Mouse (Mus musculus) liver, adult (tissue): Measurements from ENCODE around the gene Pmepa1.

Experiments
- GATA4 ChIP-seq: IDR thresholded peaks from 2 replicates; pipeline ENCODE4 v1.6.1; 2014; ENCODE audit warnings: mild to moderate bottlenecking, low read length; ENCODE audit not compliant: insufficient replicate concordance

Gene Pmepa1

DNA sequence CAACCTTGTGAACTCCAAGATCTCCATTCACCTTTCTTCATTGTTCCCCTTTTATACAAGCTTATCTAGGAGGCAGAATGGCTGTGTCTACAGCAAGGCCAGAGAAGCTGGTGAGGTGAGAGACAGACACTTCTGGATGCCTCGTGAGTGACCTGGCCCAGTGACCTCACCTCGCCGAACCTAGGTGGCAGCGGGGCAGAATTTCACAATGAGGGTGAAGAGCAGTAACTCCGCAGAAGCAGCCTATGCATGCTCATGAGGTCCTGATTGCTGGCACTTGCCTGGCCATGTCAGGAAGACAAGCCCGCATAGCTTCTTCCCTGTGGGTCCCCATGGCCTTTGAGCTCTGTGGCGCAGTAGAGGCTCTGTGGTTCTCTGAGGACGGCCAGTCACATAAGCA lies 5.9 kb upstream of the Pmepa1 start:
- TF ChIP-seq GATA4 = no peak

- TF ChIP-seq GATA4 = no peak
These were observed 4.9 kb upstream of the Pmepa1 start for GRCm38 (mm10) chr2:173281021-173281937.

- TF ChIP-seq GATA4 = no peak
These were observed 2.7 kb upstream of the Pmepa1 start for GRCm38 (mm10) chr2:173278846-173279580.

GRCm38 (mm10) chr2:173276859-173277258 lies 526 bp upstream of the Pmepa1 start:
- no peak for TF ChIP-seq GATA4

DNA sequence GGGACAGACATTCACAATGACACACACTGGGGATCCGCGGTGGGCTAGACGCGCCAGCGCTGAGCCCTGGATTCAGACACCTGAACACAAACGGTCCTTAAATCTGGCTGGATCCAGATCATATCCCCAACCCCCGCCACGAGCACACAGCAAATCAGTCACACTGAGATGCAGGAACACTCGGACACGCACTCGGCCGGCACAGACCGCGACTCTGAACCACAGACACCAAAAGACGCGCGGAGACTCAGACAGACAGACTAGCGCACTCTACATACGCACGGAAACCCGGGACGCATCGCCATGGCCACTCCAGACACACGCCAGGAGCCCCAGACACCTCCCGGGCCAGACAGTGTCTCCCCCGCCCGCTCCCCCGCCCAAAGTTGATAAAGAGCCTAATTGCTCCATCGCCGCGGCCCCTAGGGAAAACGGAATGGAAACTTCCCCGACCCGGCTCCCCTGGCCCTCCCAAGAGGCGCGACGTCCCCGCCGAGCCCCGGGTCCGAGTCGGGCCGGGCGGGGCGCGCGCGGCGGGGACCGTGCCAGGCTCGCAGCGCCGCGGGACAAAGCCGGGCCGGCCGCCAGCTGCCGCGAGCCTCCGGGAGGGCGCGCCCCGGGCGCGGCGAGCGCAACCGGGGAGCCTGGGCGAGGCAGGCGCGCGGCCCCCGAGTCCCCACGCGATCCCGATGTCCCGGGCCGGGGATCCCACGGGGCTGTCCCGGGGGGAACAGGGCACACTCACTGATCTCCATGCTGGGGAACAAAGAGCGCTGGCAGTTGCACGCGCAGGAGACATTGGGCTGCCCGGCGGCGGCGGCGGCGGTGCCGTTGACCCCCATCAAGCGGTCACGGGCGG lies 761 bp downstream of the Pmepa1 start:
- TF ChIP-seq GATA4 = no peak

- TF ChIP-seq GATA4 = no peak
These were observed 1.6 kb downstream of the Pmepa1 start for GRCm38 (mm10) chr2:173274428-173275342.

- no peak for TF ChIP-seq GATA4
These were observed 2.4 kb downstream of the Pmepa1 start for GRCm38 (mm10) chr2:173273885-173274284.

DNA sequence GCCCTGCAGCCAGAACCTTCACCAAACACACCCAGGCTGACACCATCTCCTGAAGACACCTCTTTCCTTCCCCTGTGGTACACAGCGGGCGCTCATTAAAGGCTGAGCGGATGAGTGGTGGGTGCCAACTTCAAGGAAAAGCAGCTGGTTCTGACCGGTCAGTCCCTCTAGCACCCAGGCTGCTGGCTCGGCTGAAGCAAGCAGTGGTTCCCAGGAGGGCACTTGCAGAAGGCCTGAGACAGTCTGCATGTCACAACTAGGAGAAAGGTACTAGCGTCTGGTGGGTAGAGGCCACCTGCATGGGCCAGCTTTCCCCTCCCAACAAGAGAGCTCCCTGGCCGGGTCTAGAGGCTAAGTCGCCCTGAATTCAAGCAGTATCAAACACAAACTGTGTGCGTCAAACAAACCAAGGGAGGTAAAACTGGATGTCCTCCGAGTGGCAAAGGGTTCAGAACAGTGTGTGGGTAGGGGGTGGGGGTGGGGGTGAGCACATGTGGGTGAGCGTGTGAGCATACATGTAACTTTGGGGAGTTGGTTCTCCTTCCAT lies 3.9 kb downstream of the Pmepa1 start:
- no peak for TF ChIP-seq GATA4

GRCm38 (mm10) chr2:173271541-173271940 lies 4.8 kb downstream of the Pmepa1 start:
- TF ChIP-seq GATA4 = no peak

GRCm38 (mm10) chr2:173270601-173271248 lies 5.6 kb downstream of the Pmepa1 start:
- no peak for TF ChIP-seq GATA4

GRCm38 (mm10) chr2:173270196-173270595 lies 6.1 kb downstream of the Pmepa1 start:
- TF ChIP-seq GATA4 = no peak

DNA sequence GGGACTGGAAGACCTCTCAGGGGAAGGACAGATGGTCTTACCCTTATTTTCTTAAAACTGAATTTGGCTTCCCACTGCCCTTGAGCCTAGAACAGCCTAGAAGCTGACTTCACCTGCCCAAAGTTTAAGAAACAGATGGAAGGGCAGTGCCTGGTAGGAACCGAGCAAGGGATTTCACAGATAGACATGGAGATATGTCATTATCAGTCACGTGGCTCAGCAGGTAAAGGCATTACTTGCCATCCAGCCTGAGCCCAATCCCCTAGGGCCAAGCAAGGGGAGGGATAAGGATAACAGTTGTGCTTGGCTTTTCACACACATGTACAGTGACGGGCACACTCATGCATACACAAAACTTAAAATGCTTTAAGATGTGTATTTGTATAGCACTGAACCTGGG lies 8.8 kb downstream of the Pmepa1 start:
- no peak for TF ChIP-seq GATA4

DNA sequence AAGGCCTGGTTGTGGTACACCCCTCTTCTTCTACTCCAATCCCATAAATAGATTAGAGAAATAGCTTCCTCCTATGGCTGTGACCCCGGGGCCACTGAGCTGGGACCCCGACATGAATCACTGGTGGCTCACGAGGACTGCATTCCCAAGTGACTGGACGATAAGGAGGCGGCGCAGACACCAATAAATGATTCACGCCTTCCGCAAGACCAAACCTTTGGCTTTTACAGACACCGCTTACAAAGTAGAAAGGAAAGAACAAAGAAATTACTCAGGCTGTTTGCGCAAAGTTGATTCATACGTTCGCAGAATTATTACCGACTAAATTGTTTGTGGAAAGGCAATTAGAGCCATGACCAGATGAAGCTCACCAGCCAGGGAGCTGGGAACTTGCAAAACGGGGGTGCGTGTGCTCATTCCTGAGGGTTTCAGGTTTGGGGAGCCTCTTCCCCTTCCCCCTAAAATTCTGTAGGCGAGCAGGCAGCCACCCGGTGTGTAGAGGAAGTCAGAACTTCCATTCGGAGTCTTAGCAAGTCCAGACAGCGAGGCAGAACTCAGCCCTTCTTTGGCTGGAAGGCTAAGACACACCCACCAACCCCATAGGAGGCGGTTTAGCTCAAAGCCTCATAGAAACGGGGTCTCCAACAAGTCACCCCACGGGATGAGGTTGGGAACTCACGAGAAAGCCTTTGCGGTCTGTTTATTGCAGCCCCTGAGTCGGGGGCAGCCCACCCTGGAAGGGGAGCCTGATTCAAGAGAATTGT lies 9.8 kb downstream of the Pmepa1 start:
- no peak for TF ChIP-seq GATA4
